Mouse (Mus musculus): ENCODE results near the gene Dkk3. TPM values are rescaled to one million over a fixed set of nuclear protein-coding genes. Genes with fewer than 3 reads are reported as not detected.

Dkk3 gene
- polyA plus RNA-seq (2015; fragmentation: Nextera tagmentation; extraction: Ambion mirVana), result 28.9 and 32.9 TPM in 2 replicates

- peak; percentile 48; the same call in 1 of the 2 replicates for ATAC-seq (ENCODE audit: low FRiP score)
- Histone ChIP-seq H3K4me3 (replicated peaks) (peak within 1 kb of the TSS; percentile 46), H3K9me3 (replicated peaks) (no peaks in the 10 kb centered on the region), H3K4me1 (peaks cover 35% of the 10 kb centered on the region), H3K36me3 (no peaks in the 10 kb centered on the region), H3K4me2 (peak within 1 kb of the TSS; percentile 63), H3K9ac (replicated peaks) (peak within 1 kb of the TSS; percentile 56), H3K27ac (replicated peaks) (peak within 1 kb of the TSS; percentile 46), H3K27me3 (replicated peaks) (0 out of 2 replicates have a peak, but pooled peaks cover 2% of the 10 kb centered on the region)
- WGBS, result 3% methylated on average over 21 of the region's 21 CpGs
Measured at GRCm38 (mm10) chr7:112158942-112159341, at the start of gene Dkk3. Dkk3 (minus strand) TSS chr7:112159057.

GRCm38 (mm10) chr7:112207717-112208116 lies 48.9 kb upstream of the Dkk3 start:
- Histone ChIP-seq H3K9me3 (replicated peaks) (no peaks in the 10 kb centered on the region), H3K4me2 (no peak overlapping the region), H3K36me3 (no peaks in the 10 kb centered on the region), H3K27ac (replicated peaks) (no peak overlapping the region), H3K27me3 (replicated peaks) (no peaks in the 10 kb centered on the region), H3K4me1 (peaks cover 13% of the 10 kb centered on the region), H3K9ac (replicated peaks) (no peak overlapping the region), H3K4me3 (replicated peaks) (no peak overlapping the region)
- ATAC-seq (ENCODE audit: low FRiP score), result no peak
- 91% methylated on average over 6 of the region's 6 CpGs for whole genome bisulfite sequencing

GRCm38 (mm10) chr7:112205513-112205912 lies 46.7 kb upstream of the Dkk3 start:
- no peak overlapping the region for H3K4me2 ChIP-seq
- WGBS, result 94% methylated on average over 6 of the region's 6 CpGs
- no peak overlapping the region for H3K4me3 ChIP-seq (replicated peaks)
- H3K27me3 ChIP-seq (replicated peaks), result no peaks in the 10 kb centered on the region
- no peak for ATAC-seq (ENCODE audit: low FRiP score)
- H3K27ac ChIP-seq (replicated peaks), result no peak overlapping the region
- no peak overlapping the region for H3K9ac ChIP-seq (replicated peaks)
- H3K9me3 ChIP-seq (replicated peaks), result no peaks in the 10 kb centered on the region
- peaks cover 11% of the 10 kb centered on the region; the same call in 1 of the 2 replicates for H3K4me1 ChIP-seq
- H3K36me3 ChIP-seq, result no peaks in the 10 kb centered on the region

GRCm38 (mm10) chr7:112204380-112204963 lies 45.6 kb upstream of the Dkk3 start:
- no peaks in the 10 kb centered on the region for H3K27me3 ChIP-seq (replicated peaks)
- ATAC-seq (ENCODE audit: low FRiP score), result no peak
- H3K27ac ChIP-seq (replicated peaks), result no peak overlapping the region
- H3K9ac ChIP-seq (replicated peaks), result no peak overlapping the region
- H3K9me3 ChIP-seq (replicated peaks), result no peaks in the 10 kb centered on the region
- no peak overlapping the region for H3K4me3 ChIP-seq (replicated peaks)
- no peaks in the 10 kb centered on the region for H3K36me3 ChIP-seq
- H3K4me2 ChIP-seq, result no peak overlapping the region
- WGBS, result 72% methylated on average over 6 of the region's 6 CpGs
- peaks cover 11% of the 10 kb centered on the region; the same call in 1 of the 2 replicates for H3K4me1 ChIP-seq

- Histone ChIP-seq H3K27ac (replicated peaks) (no peak overlapping the region), H3K4me2 (no peak overlapping the region), H3K27me3 (replicated peaks) (no peaks in the 10 kb centered on the region), H3K4me1 (peaks cover 11% of the 10 kb centered on the region; the same call in 1 of the 2 replicates), H3K9me3 (replicated peaks) (no peaks in the 10 kb centered on the region), H3K9ac (replicated peaks) (no peak overlapping the region), H3K36me3 (no peaks in the 10 kb centered on the region), H3K4me3 (replicated peaks) (no peak overlapping the region)
- 69% methylated on average over 5 of the region's 5 CpGs for WGBS
- ATAC-seq (ENCODE audit: low FRiP score), result no peak
Measured at GRCm38 (mm10) chr7:112203937-112204336, 45.1 kb upstream of the Dkk3 start.

- no peak overlapping the region for H3K9ac ChIP-seq (replicated peaks)
- H3K9me3 ChIP-seq (replicated peaks), result no peaks in the 10 kb centered on the region
- no peak overlapping the region for H3K4me3 ChIP-seq (replicated peaks)
- no peak overlapping the region for H3K27ac ChIP-seq (replicated peaks)
- H3K27me3 ChIP-seq (replicated peaks), result no peaks in the 10 kb centered on the region
- 93% methylated on average over 5 of the region's 5 CpGs for WGBS
- H3K4me2 ChIP-seq, result no peak overlapping the region
- H3K4me1 ChIP-seq, result peaks cover 9% of the 10 kb centered on the region; the same call in 1 of the 2 replicates
- no peak for ATAC-seq (ENCODE audit: low FRiP score)
- no peaks in the 10 kb centered on the region for H3K36me3 ChIP-seq
Measured at GRCm38 (mm10) chr7:112202843-112203242, 44.0 kb upstream of the Dkk3 start.

- Histone ChIP-seq H3K9me3 (replicated peaks) (no peaks in the 10 kb centered on the region), H3K4me2 (no peak overlapping the region), H3K27me3 (replicated peaks) (no peaks in the 10 kb centered on the region), H3K36me3 (no peaks in the 10 kb centered on the region), H3K4me1 (peaks cover 9% of the 10 kb centered on the region; the same call in 1 of the 2 replicates), H3K27ac (replicated peaks) (no peak overlapping the region), H3K9ac (replicated peaks) (no peak overlapping the region), H3K4me3 (replicated peaks) (no peak overlapping the region)
- WGBS, result 53% methylated on average over 4 of the region's 4 CpGs
- ATAC-seq (ENCODE audit: low FRiP score), result no peak
Measured at GRCm38 (mm10) chr7:112202194-112202593, 43.3 kb upstream of the Dkk3 start.

GRCm38 (mm10) chr7:112200761-112201160 lies 41.9 kb upstream of the Dkk3 start:
- 62% methylated on average over 4 of the region's 4 CpGs for WGBS
- Histone ChIP-seq H3K27me3 (replicated peaks) (no peaks in the 10 kb centered on the region), H3K9me3 (replicated peaks) (no peaks in the 10 kb centered on the region), H3K4me1 (0 out of 2 replicates have a peak, but pooled peaks cover 6% of the 10 kb centered on the region), H3K36me3 (no peaks in the 10 kb centered on the region), H3K4me3 (replicated peaks) (no peak overlapping the region), H3K9ac (replicated peaks) (no peak overlapping the region), H3K4me2 (no peak overlapping the region), H3K27ac (replicated peaks) (no peak overlapping the region)
- no peak for ATAC-seq (ENCODE audit: low FRiP score)

GRCm38 (mm10) chr7:112199343-112199742 lies 40.5 kb upstream of the Dkk3 start:
- 51% methylated on average over 3 of the region's 3 CpGs for WGBS
- H3K9me3 ChIP-seq (replicated peaks), result no peaks in the 10 kb centered on the region
- no peak for ATAC-seq (ENCODE audit: low FRiP score)
- no peak overlapping the region for H3K4me3 ChIP-seq (replicated peaks)
- H3K36me3 ChIP-seq, result no peaks in the 10 kb centered on the region
- no peak overlapping the region for H3K4me2 ChIP-seq
- H3K27me3 ChIP-seq (replicated peaks), result no peaks in the 10 kb centered on the region
- H3K4me1 ChIP-seq, result 0 out of 2 replicates have a peak, but pooled peaks cover 4% of the 10 kb centered on the region
- no peak overlapping the region for H3K27ac ChIP-seq (replicated peaks)
- H3K9ac ChIP-seq (replicated peaks), result no peak overlapping the region

- Histone ChIP-seq H3K4me3 (replicated peaks) (no peak overlapping the region), H3K27me3 (replicated peaks) (no peaks in the 10 kb centered on the region), H3K4me1 (no peaks in the 10 kb centered on the region), H3K9ac (replicated peaks) (no peak overlapping the region), H3K27ac (replicated peaks) (no peak overlapping the region), H3K9me3 (replicated peaks) (no peaks in the 10 kb centered on the region), H3K4me2 (no peak overlapping the region), H3K36me3 (no peaks in the 10 kb centered on the region)
- ATAC-seq (ENCODE audit: low FRiP score), result no peak
- WGBS, result 73% methylated on average over 8 of the region's 8 CpGs
Measured at GRCm38 (mm10) chr7:112197461-112197860, 38.6 kb upstream of the Dkk3 start.

- no peak overlapping the region for H3K27ac ChIP-seq (replicated peaks)
- H3K9me3 ChIP-seq (replicated peaks), result no peaks in the 10 kb centered on the region
- 86% methylated on average over 5 of the region's 5 CpGs for WGBS
- H3K4me3 ChIP-seq (replicated peaks), result no peak overlapping the region
- ATAC-seq (ENCODE audit: low FRiP score), result no peak
- no peaks in the 10 kb centered on the region for H3K27me3 ChIP-seq (replicated peaks)
- H3K4me2 ChIP-seq, result no peak overlapping the region
- no peaks in the 10 kb centered on the region for H3K4me1 ChIP-seq
- H3K9ac ChIP-seq (replicated peaks), result no peak overlapping the region
- no peaks in the 10 kb centered on the region for H3K36me3 ChIP-seq
Measured at GRCm38 (mm10) chr7:112194286-112194685, 35.4 kb upstream of the Dkk3 start.

GRCm38 (mm10) chr7:112192778-112193177 lies 33.9 kb upstream of the Dkk3 start:
- Histone ChIP-seq H3K36me3 (no peaks in the 10 kb centered on the region), H3K4me2 (no peak overlapping the region), H3K27ac (replicated peaks) (no peak overlapping the region), H3K9me3 (replicated peaks) (no peaks in the 10 kb centered on the region), H3K4me3 (replicated peaks) (no peak overlapping the region), H3K4me1 (no peaks in the 10 kb centered on the region), H3K9ac (replicated peaks) (no peak overlapping the region), H3K27me3 (replicated peaks) (no peaks in the 10 kb centered on the region)
- no peak for ATAC-seq (ENCODE audit: low FRiP score)
- WGBS, result 91% methylated on average over 5 of the region's 5 CpGs

All from neural tube, embryonic 15.5 days (tissue).